Mouse (Mus musculus) left cerebral cortex, adult 8-10 months (tissue): ENCODE measurements around the gene Oaz2. TPM values are rescaled to one million over a fixed set of nuclear protein-coding genes. Genes with fewer than 3 reads are reported as not detected.
"Not testable (repeated sequence)": the region's sequence is repeated elsewhere in the genome, so short reads cannot be mapped to it uniquely, and the experiment has no call there.

Source experiments
- DNase-seq, 2 experiments: peaks; one replicate each; pipeline ENCODE4 v3.0.0; 2022; ENCODE audit warnings: low spot score in 2 of 2
- total RNA-seq, 4 experiments: library from RNA; stranded (reverse); gene quantifications; 2 replicates each; pipeline ENCODE4 v1.2.4; 2022

The Oaz2 gene
- total RNA-seq, 4 experiments from 2014 or later = 221 to 258 (median 249) TPM

DNA sequence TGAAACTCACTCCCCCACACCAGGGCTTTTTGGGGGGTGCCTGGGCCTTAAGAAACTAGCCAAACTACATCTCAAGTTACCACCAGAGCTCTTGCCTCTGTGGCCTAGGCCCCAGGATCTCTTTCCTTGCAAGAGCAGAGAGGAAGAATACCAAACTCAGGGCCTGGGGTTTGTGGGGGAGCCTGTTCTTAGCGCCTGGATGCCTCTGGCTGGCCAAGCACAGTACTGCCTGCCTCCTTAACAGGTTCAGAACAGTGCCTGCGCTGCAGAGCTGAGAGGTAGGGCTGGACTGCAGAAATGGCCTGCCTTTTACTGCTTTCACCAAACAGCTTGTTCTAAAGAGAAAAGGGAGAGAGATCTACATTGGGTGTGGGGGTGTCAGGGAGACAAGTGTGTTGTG lies 22.1 kb downstream of the Oaz2 start:
- not testable (repeated sequence) for DNase-seq

DNA sequence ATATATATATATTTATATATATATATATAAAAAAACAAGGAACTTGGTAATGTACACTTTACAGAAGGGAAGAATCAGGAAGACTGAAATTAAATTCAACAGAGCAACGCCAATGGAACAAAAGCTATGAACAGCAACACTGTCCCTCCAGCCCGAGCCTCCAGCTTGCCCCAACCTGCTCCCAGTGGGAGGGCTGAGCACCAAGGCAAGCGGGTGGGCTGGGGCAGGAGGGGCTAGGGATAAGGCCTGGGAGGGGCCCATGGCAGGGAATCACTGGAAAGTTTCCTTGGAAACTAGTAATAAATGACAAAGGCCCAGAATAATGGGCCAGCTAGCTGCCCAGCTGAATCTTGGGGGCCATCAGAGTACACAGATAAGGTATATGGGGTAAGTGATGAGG lies 24.7 kb downstream of the Oaz2 start:
- DNase-seq = no peak

DNA sequence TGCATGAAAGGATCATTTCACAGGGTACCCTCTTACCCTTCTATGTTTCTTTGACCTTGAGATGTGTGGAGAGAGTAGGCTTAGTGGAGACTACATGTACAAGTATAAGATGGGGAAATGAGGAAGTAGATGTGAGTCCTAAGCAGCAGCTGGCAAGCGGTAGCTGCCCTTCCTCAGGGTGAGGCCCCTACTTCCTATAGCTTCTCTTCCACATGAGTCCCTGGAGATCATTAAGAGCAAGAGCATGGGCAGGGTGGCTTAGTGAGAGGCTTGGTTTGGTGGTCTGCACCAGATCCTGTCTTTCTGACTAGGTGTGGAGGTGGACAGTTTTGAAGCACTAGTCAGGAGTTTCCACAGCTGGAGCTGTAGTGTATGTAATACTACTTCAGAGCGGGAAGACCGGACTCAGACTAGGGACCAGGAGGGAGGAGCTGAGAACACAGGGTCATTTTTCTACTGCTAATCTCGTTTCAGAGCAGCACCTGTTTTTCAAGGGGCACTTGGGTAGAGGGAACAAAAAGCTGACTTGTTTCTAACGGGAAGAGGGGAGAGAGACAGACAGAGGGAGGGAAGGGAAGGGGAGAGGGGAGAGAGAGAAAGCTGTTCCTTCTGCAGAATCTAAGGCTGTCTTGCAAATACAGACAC lies 25.3 kb downstream of the Oaz2 start:
- DNase-seq = no peak

DNA sequence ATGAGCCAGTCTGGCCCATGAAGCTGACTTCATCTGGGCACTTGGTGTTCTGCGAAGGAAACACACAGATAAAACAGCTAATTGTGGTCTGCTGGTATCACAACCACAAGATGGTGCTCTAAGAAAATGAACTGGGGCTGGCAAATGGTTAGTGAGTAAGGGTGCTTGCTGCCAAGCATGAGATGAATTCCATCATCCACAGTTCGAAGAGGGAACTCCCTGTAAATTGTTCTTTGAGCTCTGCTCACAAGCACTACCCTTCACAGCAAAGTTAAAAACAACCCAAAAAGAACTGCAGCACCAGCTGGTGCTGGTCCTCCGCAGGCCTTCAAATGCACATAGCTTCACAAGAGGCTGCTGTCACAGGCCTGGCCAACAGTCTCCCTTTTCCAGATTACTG lies 27.8 kb downstream of the Oaz2 start:
- peak in 1 of 2 experiments; percentile 53 for DNase-seq

DNA sequence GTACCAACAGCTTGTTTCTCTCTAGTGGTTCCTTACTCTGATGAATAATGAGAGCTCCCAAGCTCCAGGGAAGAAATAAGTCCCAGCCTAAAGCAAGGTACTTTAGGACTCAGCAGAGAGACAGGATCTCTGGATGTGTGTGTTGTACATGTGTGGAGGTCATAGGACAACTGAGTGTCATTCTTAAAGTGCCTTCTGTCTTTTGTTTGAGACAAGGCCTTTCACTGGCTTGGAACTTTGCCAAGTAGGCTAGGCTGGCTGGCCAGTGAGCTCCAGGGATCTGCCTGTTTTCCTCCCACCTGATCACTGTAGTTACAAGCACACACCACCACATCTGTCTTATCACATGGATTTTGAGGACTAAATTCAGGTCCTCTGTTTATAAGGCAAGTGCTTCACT lies 28.5 kb downstream of the Oaz2 start:
- no peak for DNase-seq

DNA sequence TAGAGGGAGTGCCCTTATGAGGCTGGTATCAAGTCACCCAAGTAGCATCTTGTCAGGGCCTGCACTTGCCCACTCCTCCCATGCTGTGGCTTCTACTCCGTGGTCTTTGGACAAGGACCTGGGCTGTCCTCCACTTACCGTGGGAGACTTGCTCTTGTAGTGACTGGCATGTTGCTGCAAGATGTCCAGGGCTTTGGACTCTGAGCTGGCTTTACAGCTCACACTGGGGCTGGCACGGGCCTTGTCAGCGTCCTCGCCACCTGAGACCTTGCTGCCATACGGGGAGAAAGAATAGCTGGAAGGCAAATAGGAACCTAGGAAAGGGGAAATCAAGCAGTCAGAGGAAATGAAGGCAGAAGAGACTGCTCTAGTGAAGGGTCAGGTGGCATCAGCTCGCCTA lies 29.6 kb downstream of the Oaz2 start:
- no peak for DNase-seq

DNA sequence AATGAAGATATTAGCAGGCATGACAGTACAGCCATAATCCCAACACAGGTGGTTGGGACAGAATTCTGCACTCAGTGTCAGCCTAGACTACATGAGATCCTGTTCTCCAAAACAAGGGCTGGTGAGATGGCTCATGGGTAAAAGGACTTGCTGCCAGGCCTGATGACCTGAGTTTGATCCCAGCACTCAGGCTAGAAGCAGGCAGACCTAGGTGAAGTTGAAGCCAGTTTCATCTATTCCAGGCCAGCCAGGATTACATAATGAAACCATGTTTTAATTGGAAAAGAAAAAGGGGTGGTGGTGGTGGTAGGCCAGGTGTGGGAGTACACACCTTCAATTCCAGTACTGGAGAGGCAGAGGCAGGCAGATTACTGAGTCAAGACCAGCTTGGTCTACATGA lies 30.2 kb downstream of the Oaz2 start:
- DNase-seq = no peak

DNA sequence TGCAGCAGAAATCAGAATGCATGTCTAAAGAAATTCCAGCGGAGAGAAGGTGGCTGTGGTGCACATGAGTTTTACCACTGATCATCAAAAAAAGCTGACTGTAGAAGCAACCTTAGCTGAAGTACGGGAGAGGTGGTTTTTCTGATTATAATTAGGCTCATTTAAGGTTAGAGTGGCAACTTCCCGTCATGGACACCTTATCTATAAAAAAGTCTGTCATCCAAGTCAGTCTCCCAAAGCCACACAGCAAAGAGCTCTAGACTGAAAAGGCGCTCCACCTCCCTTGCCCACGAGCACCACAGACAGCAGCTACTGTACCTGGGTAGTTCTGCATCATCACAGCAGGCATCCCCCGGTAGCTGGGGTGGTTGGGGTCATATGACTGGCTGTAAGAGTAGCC lies 32.7 kb downstream of the Oaz2 start:
- DNase-seq = no peak

DNA sequence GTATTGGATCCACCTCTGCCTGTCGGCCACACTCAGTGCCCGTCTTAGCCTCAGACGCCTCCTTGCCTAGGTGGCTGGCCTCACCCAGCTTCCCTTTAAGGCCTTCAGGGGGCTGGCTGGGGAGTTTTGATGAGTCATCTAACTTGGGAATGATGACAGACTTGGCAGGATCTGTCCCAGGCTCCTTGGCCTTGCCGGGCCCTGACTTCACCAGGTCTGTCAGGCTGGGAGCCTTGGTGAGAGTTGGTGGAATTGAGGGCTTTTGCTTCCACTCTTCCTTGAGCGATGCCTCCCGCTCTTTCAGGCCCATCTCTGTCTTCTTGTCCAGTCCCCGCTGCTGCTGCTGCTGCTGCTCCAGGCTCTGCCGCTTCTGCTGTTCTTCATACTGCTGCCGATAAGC lies 34.5 kb downstream of the Oaz2 start:
- no peak for DNase-seq

DNA sequence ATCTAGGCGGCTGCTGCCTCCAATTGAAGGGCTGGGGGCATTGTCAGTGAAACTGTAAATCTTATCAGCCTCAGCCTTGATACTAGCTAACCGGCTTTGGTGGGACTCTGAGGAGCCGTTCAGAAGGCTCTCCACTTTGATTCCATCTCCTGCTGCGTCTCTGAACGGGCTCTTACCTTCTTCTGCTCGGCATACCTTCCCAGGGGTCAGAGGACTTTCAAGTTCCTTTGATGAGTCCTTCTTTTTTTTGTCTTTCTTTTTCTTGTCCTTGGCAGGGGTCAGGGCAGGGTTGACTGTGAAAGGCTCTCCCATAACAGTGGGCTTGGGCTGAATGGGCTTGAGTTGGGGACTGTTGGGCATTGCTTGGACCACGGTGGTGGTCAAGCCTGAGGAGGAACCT lies 35.4 kb downstream of the Oaz2 start:
- no peak for DNase-seq

DNA sequence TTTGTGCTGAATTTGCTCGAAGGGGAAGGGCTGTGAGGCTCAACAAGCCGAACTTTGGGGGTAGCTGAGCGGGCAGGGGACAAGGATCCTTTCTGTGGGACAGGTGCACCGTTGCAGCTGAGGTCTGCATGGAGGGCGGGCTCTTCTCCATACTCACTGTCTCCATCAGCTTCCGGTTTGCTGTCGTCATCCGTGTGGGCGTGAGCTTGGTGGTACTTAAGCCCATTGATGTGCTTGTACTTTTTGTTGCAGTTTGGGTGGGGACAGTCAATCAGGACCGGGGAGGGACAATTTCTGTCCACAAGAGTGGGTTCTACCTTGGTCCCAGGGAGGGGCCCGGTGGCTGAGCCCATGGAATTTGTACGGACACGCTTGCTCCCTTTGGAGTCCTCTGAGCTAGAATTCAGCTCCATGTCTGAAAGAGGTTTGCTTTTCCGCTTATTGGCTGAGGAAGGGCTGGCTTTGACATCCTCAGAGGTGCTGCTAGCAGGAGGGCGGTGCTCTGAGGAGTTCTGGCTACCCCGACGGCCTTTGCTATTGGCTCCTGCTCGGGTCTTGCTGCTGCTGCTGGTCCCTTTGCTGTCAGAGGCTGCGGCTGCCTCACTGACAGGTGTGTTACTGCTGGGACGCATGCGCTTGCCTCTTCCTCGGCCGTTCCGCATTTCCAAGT lies 36.3 kb downstream of the Oaz2 start:
- no peak for DNase-seq

DNA sequence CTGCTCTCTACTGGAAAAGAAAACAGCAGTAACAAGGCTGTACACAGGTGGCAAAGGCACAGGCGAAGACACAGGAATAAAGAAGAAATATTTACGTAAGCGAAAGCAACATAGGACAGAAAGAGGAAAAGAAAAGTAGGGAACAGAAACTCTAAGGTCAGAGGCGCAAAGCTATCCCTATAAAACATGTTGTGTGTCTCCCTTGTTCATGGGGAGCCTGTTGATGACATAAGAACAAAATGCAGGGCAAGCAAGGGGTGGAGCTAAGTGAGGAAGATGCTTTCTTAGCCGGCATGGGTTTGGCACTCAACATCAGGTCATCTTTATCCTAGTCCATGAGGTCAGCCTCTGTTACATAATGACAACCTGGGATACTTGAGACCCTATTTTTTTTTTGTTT lies 50.4 kb downstream of the Oaz2 start:
- DNase-seq = no peak

DNA sequence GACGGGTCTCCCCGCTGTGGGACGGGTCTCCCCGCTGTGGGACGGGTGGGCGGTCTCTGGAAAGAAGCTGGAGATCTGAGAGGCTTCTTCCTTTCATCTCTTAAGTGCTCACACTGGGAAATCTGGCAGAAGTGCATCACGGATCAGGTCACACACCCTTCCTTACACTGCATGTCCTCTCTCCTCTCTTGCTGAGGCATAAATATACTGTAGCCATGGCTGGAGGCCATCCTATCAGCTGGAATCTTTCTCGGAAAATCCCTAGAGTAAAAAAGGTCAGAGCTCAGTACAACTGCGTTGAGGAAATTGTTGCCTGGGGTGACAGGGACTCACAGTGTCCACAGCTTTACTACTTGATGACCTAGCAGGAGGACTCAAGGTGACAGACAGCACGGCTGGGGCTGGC lies 53.4 kb downstream of the Oaz2 start:
- DNase-seq = no peak

DNA sequence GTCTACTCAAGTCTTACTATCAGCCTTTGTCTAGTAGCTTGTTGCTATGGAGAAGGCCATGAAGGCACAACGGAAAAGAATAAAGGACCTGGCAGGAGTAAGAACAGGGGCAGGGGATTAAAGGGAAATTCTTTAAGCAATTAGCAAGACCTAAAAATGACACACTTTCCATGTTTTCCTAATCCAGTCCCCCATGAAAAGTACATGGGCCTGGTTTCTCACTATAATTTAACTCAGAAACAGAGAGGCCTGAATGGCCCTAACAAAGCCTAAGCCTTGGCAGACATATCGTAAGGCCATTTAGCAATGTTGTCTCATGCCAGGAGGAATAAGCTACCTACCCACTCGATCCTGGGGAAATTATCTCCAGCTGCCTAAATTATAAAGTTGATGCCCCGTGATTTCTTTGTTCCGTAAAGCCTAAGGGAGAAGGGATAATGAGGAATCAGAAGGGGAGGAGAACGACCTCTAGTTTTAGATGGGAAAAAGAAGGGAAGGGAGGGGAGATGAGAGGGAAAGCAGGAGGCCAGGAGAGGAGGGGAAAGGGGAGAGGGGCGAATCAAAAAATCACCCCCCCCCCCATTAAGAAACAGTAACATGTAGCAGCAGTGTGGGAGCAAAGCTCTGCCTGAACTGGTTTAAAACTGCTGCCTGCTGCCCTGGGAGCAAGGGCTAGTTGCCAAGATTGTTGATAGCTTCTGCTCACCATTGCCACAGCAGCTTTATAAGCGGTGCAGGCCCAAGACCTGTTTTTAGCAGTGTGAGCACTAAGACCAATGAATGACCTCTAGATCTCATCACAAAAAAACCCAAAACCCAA lies 56.9 kb downstream of the Oaz2 start:
- DNase-seq = no peak

DNA sequence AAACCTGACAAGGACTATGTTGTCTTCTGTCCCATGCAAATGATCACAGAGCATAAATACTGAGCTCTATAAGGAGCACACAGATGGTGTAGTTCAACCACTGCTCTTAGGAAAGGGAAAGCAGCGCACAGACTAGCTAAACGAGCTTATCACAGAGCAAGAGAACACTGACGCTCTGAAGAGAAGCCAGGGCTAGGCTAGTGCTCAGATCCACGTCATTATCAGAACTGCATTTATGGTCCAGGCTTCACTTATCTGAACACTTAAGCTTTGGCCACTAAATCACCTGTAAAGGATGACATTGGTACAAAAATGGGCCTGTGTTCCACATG lies 57.5 kb downstream of the Oaz2 start:
- no peak for DNase-seq

DNA sequence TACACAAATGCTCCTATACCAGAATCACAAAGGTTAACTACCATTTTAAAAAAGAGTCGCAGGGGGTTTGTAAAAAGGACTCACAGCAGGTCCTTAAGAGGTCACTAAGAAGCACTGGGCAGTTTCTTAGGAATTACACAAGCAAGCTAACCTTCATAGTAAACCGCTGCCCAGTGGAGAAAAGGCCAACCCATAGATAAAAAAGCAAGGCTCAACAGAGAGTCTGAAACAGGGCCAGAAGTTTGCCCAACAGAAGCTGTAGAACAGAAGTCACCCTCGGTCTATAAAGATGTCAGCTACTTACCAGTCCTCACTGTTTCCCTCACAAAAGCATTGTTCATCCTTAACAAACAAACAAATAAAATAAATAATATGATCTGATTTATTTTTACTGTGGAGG lies 58.6 kb downstream of the Oaz2 start:
- DNase-seq = no peak

DNA sequence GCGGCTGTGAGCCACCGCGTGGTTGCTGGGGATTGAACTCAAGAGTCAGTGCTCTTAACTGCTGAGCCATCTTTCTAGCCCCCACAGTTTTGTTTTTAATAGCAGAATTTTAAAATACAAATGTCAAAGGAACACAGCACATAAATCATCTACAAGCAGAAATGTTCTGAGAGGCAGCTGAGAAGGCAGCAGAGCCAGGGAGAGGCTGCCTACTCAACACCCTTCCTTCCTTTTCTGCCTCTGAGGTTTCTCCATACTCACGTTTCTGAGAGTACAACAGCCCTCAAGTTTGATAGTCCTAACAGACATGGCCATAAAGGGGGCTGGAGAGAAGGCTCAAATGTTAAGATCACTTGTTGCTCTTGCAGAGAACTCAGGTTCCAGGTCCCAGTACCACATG lies 59.7 kb downstream of the Oaz2 start:
- no peak for DNase-seq

DNA sequence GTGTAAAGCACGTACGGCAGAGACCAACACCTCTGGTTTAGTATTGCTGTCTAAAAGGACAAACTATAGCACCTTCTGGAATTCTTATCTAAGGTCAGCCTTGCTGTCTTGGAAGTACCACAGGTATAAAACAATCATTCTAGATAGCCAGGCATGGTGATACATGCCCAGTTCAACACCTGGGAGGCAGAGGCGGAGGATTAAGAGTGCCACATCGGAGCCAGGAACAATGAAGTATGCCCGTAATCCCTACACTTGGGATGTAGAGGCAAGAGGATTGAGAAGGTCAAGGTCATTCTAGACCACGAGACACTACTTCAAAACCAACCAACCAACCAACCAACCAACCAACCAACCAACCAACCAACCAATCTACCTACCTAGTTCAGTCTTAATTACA lies 60.8 kb downstream of the Oaz2 start:
- DNase-seq = no peak

DNA sequence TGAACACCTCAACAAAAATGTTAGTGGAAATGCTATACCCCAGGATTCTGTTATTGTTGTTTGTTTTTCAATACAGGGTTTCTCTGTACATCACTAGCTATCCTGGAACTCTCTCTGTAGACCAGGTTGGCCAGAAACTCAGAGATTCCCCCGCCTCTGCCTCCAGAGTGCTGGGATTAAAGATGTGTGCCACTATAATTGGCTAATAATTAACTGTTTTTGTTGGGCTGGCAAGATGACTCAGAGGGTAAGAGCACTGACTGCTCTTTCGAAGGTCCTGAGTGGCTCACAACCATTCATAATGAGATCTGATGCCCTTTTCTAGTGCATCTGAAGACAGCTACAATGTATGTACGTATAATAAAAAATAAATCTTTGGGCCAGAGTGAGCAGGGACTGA lies 67.1 kb downstream of the Oaz2 start:
- DNase-seq = no peak
